Mouse (Mus musculus): ENCODE results near the gene Ncapd2. TPM values are rescaled to one million over a fixed set of nuclear protein-coding genes. Genes with fewer than 3 reads are reported as not detected.

Ncapd2 gene
- total and polyA plus RNA-seq, 2 experiments from 2014 or later: 24.5 to 85.4 TPM

DNA sequence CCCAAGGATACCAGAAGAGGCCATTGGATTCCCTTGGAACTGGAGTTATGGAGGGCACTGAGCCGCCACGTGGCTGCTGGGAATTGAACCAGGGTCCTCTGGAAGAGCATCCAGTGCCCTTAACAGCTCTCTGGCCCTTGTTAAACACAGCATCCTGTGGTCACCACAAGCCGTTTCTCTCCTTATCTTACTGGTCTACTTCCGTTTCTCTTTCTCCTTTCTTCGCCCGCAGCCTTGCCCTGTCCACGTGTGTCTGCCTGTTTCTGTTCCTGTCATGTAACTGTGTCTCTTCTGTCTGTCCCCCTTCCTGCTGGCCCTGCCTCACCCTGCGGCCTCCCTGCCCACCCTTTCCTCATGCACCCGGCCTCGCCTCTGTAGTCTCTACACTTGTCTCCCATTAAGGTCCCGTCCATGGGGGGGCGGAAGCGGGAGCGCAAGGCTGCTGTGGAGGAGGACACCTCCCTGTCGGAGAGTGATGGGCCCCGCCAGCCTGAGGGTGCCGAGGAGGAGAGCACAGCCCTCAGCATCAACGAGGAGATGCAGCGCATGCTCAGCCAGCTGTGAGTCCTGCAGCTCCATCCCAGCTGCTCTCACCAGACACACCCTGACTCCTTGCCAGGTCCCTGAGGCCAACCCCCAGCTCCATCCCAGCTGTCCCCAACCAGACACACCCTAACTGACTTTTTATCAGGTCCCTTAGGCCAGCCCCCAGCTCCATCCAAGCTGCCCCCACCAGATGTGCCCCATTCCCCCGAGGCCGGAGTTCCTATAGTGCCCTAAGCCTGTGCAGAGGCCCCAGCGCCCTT lies 39.1 kb downstream of the Ncapd2 start:
- Histone ChIP-seq H3K4me3 (ENCODE audit: low read depth, low read length) (no peak overlapping the region), H3K9me3 (replicated peaks; ENCODE audit: control insufficient read depth, low read length) (no peaks in the 10 kb centered on the region), H3K4me1 (ENCODE audit: control insufficient read depth, insufficient read depth) (peaks cover 25% of the 10 kb centered on the region), H3K4me2 (ENCODE audit: low read depth, low read length) (no peak overlapping the region), H3K27me3 (ENCODE audit: control insufficient read depth, insufficient read depth, low read length) (no peaks in the 10 kb centered on the region), H3K27ac (ENCODE audit: low read depth) (no peak overlapping the region), H3K9ac (replicated peaks; ENCODE audit: low read depth, low read length) (no peak overlapping the region), H3K36me3 (replicated peaks; ENCODE audit: control insufficient read depth, insufficient read depth, low read length) (peaks cover 51% of the 10 kb centered on the region)
- no peak for ATAC-seq (ENCODE audit: insufficient read depth, low read depth)
- no peak for DNase-seq (ENCODE audit: low spot score)
- 69% methylated on average over 22 of the region's 22 CpGs for WGBS
- no peak for TF ChIP-seq EP300 (IDR thresholded peaks at IDR 0.05; ENCODE audit: low read depth)
- TF ChIP-seq CTCF (IDR thresholded peaks at IDR 0.05; ENCODE audit: low read depth): no peak

DNA sequence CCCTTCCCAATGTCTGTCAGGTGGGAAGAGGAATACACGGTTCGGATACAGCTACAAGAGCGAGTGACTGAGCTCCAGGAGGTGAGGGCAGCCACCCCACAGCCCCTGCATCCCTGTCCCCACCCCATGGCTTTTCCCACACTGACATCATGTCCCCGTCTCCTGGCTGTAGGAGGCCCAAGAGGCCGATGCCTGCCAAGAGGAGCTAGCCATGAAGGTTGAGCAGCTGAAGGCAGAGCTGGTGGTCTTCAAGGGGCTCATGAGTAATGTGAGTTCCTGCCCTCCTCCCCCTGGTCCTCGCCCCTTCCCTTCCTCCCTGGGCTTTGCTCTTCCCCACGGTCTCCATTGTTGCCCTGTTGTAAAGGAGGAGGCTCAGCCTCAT lies 41.9 kb downstream of the Ncapd2 start:
- Histone ChIP-seq H3K36me3 (replicated peaks; ENCODE audit: control insufficient read depth, insufficient read depth, low read length) (peaks cover 34% of the 10 kb centered on the region), H3K27me3 (ENCODE audit: control insufficient read depth, insufficient read depth, low read length) (no peaks in the 10 kb centered on the region), H3K4me3 (ENCODE audit: low read depth, low read length) (no peak overlapping the region), H3K9ac (replicated peaks; ENCODE audit: low read depth, low read length) (0 out of 2 replicates have a peak overlapping the region, but pooled peaks have one; percentile 37), H3K4me1 (ENCODE audit: control insufficient read depth, insufficient read depth) (peaks cover 43% of the 10 kb centered on the region), H3K4me2 (ENCODE audit: low read depth, low read length) (peak overlapping the region; percentile 93), H3K9me3 (replicated peaks; ENCODE audit: control insufficient read depth, low read length) (no peaks in the 10 kb centered on the region), H3K27ac (ENCODE audit: low read depth) (peak overlapping the region; percentile 93)
- WGBS: 33% methylated on average over 7 of the region's 7 CpGs
- ATAC-seq (ENCODE audit: insufficient read depth, low read depth): no peak
- no peak for TF ChIP-seq EP300 (IDR thresholded peaks at IDR 0.05; ENCODE audit: low read depth)
- no peak for TF ChIP-seq CTCF (IDR thresholded peaks at IDR 0.05; ENCODE audit: low read depth)
- no peak for DNase-seq (ENCODE audit: low spot score)

DNA sequence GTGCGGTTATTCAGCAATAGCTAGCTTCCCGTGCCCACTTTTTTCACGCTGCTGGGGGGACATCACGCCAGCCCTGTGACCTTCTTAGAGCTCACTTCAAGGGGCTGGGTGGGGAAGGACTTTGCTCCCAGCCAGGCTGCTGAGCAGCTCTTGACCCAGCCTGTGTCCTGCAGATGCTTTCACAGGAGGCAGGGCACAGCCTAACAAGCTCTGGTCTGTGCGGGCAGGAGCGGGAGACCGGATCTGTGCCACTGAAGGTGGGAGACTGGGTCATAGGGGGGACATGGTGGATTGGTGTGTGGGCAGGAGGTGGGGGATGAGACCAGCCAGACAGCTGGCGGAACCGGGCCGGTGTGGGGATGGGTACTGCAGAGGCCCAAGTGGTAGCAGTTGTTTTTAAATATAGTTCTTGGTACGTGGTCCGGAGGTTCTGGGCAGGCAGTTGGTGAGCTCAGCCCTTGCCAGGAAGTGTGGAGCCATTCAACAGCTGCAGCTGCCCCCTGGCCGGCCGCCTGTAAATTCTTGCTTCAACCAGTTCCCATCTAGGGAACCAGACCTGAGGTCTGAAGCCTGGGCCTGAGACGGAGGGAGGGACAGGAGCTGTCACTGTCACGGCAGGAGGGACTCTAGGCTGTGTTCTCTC lies 42.5 kb downstream of the Ncapd2 start:
- no peaks in the 10 kb centered on the region for H3K27me3 ChIP-seq (ENCODE audit: control insufficient read depth, insufficient read depth, low read length)
- 28% methylated on average over 16 of the region's 16 CpGs for WGBS
- H3K27ac ChIP-seq (ENCODE audit: low read depth): peak overlapping the region; percentile 93
- peak overlapping the region; percentile 93 for H3K4me2 ChIP-seq (ENCODE audit: low read depth, low read length)
- peaks cover 43% of the 10 kb centered on the region for H3K4me1 ChIP-seq (ENCODE audit: control insufficient read depth, insufficient read depth)
- DNase-seq (ENCODE audit: low spot score) (peak; percentile 69), ATAC-seq (ENCODE audit: insufficient read depth, low read depth) (peak; percentile 17)
- peak overlapping the region; percentile 37; the same call in 1 of the 2 replicates for H3K9ac ChIP-seq (replicated peaks; ENCODE audit: low read depth, low read length)
- H3K36me3 ChIP-seq (replicated peaks; ENCODE audit: control insufficient read depth, insufficient read depth, low read length): peaks cover 30% of the 10 kb centered on the region
- TF ChIP-seq CTCF (IDR thresholded peaks at IDR 0.05; ENCODE audit: low read depth) (no peak), EP300 (IDR thresholded peaks at IDR 0.05; ENCODE audit: low read depth) (0 out of 2 replicates have a peak, but pooled peaks have one; percentile 15)
- peak overlapping the region; percentile 18 for H3K4me3 ChIP-seq (ENCODE audit: low read depth, low read length)
- H3K9me3 ChIP-seq (replicated peaks; ENCODE audit: control insufficient read depth, low read length): no peaks in the 10 kb centered on the region

DNA sequence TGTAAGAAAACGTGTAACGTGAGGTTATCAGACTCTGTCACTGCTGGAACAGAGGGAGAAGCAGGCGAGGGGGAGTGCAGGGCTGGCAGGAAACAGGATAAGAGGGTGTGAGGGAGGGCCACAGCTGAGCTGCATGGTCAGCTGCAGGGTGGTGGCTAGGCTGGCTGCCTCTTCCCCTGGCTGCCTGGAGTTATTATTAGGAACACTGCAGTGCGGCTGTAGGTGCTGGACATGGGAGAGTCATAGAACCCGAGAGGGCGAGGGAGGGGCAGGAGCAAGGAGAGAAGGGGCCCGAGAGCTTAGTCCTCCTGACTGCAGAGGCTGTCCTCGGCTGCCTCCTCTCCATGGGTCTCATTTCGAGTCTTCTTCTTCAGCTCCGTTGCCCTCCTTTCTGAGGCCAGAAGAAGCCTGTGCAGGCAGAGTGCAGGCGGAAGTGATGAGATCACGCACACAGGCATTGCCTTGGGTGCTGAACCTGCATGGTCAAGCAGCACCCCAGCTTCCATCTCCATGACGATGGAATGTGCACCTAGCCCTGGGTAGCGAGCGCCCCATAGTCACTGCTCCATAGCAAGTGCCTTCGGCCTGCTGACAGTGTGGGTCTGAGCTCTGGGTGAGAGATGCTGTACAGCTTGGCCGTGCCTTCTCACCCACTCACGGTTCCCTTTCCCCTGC lies 43.1 kb downstream of the Ncapd2 start:
- Histone ChIP-seq H3K27me3 (ENCODE audit: control insufficient read depth, insufficient read depth, low read length) (no peaks in the 10 kb centered on the region), H3K9ac (replicated peaks; ENCODE audit: low read depth, low read length) (peak overlapping the region; percentile 37; the same call in 1 of the 2 replicates), H3K4me2 (ENCODE audit: low read depth, low read length) (peak overlapping the region; percentile 93), H3K4me3 (ENCODE audit: low read depth, low read length) (peak overlapping the region; percentile 18), H3K4me1 (ENCODE audit: control insufficient read depth, insufficient read depth) (peaks cover 43% of the 10 kb centered on the region), H3K27ac (ENCODE audit: low read depth) (peak overlapping the region; percentile 93), H3K9me3 (replicated peaks; ENCODE audit: control insufficient read depth, low read length) (no peaks in the 10 kb centered on the region), H3K36me3 (replicated peaks; ENCODE audit: control insufficient read depth, insufficient read depth, low read length) (peaks cover 23% of the 10 kb centered on the region)
- DNase-seq (ENCODE audit: low spot score) (peak; percentile 93), ATAC-seq (ENCODE audit: insufficient read depth, low read depth) (peak; percentile 73)
- TF ChIP-seq CTCF (IDR thresholded peaks at IDR 0.05; ENCODE audit: low read depth): no peak
- no peak for TF ChIP-seq EP300 (IDR thresholded peaks at IDR 0.05; ENCODE audit: low read depth)
- WGBS: 13% methylated on average over 18 of the region's 18 CpGs

DNA sequence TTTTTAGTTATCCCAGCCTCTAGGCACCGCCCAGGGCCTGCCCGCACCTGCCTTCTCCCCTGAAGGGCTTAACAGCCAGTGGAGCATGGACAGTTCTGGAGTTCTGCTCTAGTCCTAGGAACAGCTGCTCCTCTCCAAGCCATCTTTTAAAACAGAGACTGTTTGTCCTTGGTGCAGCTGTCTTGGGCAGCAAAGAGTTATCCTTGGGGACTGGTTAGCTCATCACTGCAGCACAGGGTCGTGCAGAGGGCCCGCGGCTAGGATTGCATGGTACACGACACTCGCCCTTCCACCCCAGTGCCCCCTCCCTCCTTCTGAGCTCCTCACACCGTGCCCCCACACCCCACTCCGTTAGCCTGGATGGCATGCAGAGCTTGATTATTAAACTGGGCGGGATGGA lies 44.2 kb downstream of the Ncapd2 start:
- no peaks in the 10 kb centered on the region for H3K27me3 ChIP-seq (ENCODE audit: control insufficient read depth, insufficient read depth, low read length)
- no peaks in the 10 kb centered on the region for H3K9me3 ChIP-seq (replicated peaks; ENCODE audit: control insufficient read depth, low read length)
- H3K4me3 ChIP-seq (ENCODE audit: low read depth, low read length): peak overlapping the region; percentile 83; the same call in 1 of the 2 replicates
- no peak for ATAC-seq (ENCODE audit: insufficient read depth, low read depth)
- 36% methylated on average over 10 of the region's 10 CpGs for WGBS
- peak overlapping the region; percentile 93 for H3K4me2 ChIP-seq (ENCODE audit: low read depth, low read length)
- no peak for DNase-seq (ENCODE audit: low spot score)
- H3K4me1 ChIP-seq (ENCODE audit: control insufficient read depth, insufficient read depth): peaks cover 43% of the 10 kb centered on the region
- H3K27ac ChIP-seq (ENCODE audit: low read depth): peak overlapping the region; percentile 93
- H3K9ac ChIP-seq (replicated peaks; ENCODE audit: low read depth, low read length): peak overlapping the region; percentile 27; the same call in 1 of the 2 replicates
- peaks cover 17% of the 10 kb centered on the region for H3K36me3 ChIP-seq (replicated peaks; ENCODE audit: control insufficient read depth, insufficient read depth, low read length)
- no peak for TF ChIP-seq CTCF (IDR thresholded peaks at IDR 0.05; ENCODE audit: low read depth)

All from heart, postnatal 0 days (tissue).